Mouse (Mus musculus) leukemia stem cell, adult 10-12 weeks (primary cell): ENCODE data around the gene Gm10718. TPM values are rescaled to one million over a fixed set of nuclear protein-coding genes. Genes with fewer than 3 reads are reported as not detected.

Experiments
- polyA plus RNA-seq: library from polyadenylated mRNA; stranded (reverse); fragments of >175 nt; gene quantifications from 2 replicates; pipeline ENCODE4 v1.2.3, GENCODE M21; 2012; ENCODE audit warnings: low replicate concordance

Gm10718 gene
- 19.1 and 42.8 TPM in 2 replicates for polyA plus RNA-seq

GRCm38 (mm10) chr9:3023312-3023984 is at the start of gene Gm10718:
Gene Gm10718 (plus strand): TSS chr9:3023547.

GRCm38 (mm10) chr9:3000445-3000972 is 22.8 kb upstream of the Gm10718 start, which contains the start of gene Gm10722:
Gene Gm10722 (plus strand): TSS chr9:3000922.

GRCm38 (mm10) chr9:3002794-3003396 is 20.5 kb upstream of the Gm10718 start, which contains the start of gene Gm11168:
Gene Gm11168 (plus strand): TSS chr9:3003346.

GRCm38 (mm10) chr9:3012733-3013279 is 10.5 kb upstream of the Gm10718 start, which contains the start of gene Gm10721:
Gene Gm10721 (plus strand): TSS chr9:3013140.

GRCm38 (mm10) chr9:3015354-3015753 is 8.0 kb upstream of the Gm10718 start, which contains the start of gene Gm10720:
Gene Gm10720 (plus strand): TSS chr9:3015654.

GRCm38 (mm10) chr9:3017108-3017507 is 6.2 kb upstream of the Gm10718 start, which contains the start of gene Gm10719:
Gene Gm10719 (plus strand): TSS chr9:3017408.

GRCm38 (mm10) chr9:3024912-3025467 is 1.6 kb downstream of the Gm10718 start, which contains the start of gene Gm10717:
Gene Gm10717 (plus strand): TSS chr9:3025417.

GRCm38 (mm10) chr9:3034299-3034698 is 11.0 kb downstream of the Gm10718 start, which contains the start of gene Gm17535:
Gene Gm17535 (plus strand): TSS chr9:3034599.

GRCm38 (mm10) chr9:3036577-3036976 is 13.2 kb downstream of the Gm10718 start, which contains the start of gene Gm10715:
Gene Gm10715 (plus strand): TSS chr9:3036877.

Other genes with a start within 250 kb of the Gm10718 start
- gene Gm10722, start 22.6 kb upstream of the Gm10718 start, polyA plus RNA-seq: 0.35 and 0.57 TPM in 2 replicates
- gene Gm11168, start 20.2 kb upstream of the Gm10718 start, polyA plus RNA-seq: 0.77 and 2.8 TPM in 2 replicates
- 2.4 and 8.2 TPM in 2 replicates for gene Gm10721, start 10.4 kb upstream of the Gm10718 start, polyA plus RNA-seq
- not detected in 2 replicates for gene Gm10720, start 7.9 kb upstream of the Gm10718 start, polyA plus RNA-seq
- gene Gm10719, start 6.1 kb upstream of the Gm10718 start, polyA plus RNA-seq: 7.0 and 23.7 TPM in 2 replicates
- 1.6 and 6.3 TPM in 2 replicates for gene Gm10717, start 1.9 kb downstream of the Gm10718 start, polyA plus RNA-seq
- 0.52 and 0.57 TPM in 2 replicates for gene Gm17535, start 11.1 kb downstream of the Gm10718 start, polyA plus RNA-seq
- 0.29 TPM in 1 of 2 replicates, not detected in the other for gene Gm10715, start 13.3 kb downstream of the Gm10718 start, polyA plus RNA-seq